Mouse (Mus musculus) embryo, embryonic 11 days (tissue): ENCODE data around the gene Ptprf.
A peak's percentile ranks its signal among the peaks of the same experiment; 100 is the strongest.

ENCODE experiments used
- DNase-seq: peaks from one replicate; pipeline ENCODE4 v3.0.0-alpha.2; 2015

Ptprf gene

DNA sequence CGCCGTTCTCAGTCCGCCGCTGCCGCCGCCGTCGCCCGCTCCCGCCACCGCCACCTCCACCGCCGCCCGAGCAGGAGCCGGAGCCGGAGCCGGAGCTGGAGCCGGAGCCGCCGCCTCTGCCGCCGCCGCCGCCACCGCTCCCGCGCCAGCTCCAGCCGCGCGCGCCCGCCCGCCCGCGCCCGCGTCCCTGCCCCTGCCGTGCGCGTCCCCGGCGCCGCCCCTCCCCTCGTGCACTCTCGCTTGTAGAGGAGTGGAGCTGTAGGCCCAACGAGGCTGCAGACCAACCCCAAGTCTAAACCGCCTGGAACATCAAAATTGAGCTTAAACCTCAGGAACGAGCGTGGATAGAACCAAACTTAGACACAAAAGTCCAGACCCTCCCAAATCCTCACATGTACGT, at the start of gene Ptprf:
Gene Ptprf (minus strand): TSS at position 175 of the 400 bp plus-strand sequence.
- DNase-seq, result peak; percentile 91

DNA sequence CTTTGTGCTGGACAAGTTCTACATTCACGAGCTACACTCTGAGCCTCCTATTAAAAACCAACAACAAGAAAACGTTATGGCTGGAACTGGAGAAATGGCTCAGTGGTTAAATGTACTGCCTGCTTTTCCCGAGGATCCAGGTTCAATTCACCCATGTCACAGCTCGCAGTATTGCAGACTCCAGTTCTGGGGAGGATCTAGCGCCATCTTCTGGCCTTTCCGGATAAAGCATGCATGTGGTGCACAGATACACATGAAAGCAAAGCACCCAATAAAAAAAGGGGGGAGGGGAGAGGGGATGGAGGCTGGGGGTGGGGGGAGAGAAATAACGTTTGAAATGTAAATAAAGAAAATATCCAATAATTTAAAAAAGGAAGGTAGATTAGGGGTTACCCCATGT, 45.5 kb upstream of the Ptprf start:
- DNase-seq, result peak; percentile 77

DNA sequence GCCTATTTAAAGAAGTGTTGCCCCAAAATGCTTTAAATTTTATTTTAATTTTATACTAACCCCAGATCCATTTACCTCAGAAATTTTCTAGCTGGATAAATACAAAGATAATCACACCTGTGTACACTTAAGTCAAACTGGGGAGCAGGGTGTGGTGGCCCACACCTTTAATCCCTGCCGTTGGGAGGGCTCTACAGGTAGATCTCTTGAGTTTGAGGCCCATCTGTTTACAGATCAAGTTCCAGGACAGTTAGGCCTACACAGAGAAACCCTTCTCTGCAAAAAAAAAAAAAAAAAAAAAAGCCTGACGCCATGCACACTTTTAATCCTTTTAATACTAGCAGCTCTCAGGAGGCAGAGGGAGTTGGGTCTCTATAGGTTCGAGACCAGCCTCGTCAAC, 44.8 kb upstream of the Ptprf start:
- DNase-seq, result no peak

DNA sequence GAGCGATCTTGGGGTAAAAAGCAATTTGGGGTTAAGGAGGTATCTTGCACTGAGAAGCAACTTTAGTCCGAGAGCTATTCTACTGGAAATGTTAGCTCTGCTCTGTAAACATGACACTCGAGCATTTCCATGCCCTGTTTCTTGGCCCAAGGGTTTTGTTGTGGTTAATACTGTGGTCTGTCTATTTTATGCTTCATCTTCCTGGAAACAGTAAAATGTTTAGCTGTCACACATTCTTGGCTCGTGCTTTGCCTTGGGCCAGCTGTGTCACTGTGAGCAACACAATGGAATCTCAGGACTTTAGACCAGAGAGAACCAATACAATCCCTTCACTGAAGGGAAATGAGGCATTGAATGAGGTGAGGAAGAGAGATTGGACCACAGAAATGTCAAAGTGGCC, 40.6 kb upstream of the Ptprf start:
- DNase-seq, result no peak

DNA sequence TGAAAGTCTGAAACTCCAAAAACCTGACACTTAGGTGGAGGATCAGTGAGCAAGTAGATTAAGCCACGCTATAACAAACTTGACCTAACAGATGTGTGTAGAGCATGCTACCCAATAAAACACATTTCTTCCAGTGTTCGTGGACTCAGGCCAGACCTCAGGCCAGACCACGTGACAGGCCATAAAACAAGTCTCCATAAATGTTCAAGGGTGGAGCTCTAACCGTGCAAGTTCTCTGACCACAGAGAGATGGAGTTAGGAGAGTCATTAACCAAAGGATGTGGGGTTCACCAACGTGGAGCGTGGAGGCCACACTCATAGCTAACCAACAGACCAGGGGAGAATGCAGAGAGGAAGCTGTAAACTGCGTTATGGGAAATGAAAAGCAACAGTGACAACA, 35.3 kb upstream of the Ptprf start:
- no peak for DNase-seq

DNA sequence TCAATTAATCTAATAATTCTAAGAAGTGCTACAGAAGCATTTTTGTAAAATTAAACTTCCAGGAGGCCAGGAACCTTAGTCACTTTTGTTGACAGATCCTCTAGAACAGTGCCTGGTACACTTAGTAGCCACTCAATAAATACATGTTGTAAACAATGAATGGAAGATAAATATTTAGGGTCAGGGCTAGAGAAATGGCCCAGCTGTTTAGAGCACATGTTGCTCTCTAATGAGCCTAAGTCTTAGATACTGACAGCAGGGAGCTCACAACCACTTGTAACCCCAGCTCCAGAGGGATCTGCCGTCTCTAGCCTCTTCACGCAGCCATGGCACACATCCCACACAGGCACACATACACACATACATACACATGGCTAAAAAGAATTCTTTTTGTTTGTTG, 29.4 kb upstream of the Ptprf start:
- DNase-seq, result no peak

DNA sequence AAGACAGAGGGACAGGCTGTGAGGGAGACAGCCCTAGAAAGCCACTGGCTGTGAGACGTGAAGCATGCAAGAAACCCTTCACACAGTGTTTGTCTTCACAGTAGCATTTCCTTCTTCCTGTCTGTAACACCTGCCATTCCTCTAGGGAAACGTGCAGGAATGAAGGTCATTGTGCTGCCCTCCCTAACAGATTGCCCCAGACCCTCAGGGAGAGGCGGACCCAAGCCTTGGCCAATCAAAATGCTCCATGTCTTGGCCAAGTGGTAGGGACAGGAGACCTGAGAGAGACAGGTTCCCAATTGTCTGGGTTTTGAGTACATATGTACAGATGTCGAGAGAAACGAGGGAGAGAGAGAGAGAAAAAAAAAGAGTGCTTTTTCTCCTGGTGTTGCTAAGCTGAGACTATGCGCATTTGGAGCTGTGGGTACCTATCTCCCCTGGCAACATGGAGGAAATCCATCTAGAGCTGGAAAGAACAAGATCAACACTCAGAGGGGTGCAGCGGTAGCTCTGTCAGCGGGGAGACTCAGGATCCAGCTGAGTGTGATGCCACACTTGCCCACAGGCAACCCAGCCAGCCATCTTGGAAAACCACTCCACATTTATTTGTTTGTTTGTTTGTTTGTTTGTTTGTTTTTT, 28.6 kb upstream of the Ptprf start:
- DNase-seq, result peak; percentile 35

DNA sequence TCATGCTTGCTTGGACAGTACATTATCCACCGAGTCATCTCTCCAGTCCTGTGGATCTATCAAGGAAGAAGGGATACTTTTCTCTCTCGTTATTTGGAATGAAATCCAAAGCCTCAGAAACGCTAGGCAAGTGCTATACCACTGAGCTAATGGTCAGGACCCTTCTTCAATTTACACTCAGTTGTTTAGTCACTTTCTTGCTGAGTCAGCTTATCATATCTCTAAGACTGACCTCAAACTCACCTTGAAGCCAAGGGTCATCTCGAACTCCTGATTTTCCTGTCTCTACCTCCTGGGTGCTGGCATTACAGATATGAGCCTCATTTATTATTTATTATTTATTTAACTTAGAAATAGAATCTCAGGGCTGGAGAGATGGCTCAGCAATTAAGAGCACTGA, 25.5 kb upstream of the Ptprf start:
- DNase-seq, result no peak

DNA sequence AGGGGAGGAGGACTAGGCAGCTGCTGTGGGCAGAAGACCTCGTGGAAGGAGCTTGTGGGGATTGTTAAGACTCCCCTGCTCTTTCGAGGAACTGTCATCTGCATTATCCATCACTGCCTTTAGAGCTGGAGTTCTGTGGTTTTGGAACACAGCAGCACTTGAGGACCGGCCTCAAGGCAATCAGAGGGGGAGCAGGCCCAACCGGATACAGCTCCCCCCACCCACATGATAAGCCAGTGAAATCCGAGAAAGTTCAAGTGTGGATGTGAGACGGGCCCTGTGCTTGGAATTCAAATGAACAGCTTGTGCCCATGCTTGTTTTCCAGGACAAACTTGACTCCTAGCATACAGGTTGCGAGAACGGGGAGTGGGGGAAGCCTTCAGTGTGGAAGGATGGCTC, 24.1 kb upstream of the Ptprf start:
- DNase-seq, result peak; percentile 28

DNA sequence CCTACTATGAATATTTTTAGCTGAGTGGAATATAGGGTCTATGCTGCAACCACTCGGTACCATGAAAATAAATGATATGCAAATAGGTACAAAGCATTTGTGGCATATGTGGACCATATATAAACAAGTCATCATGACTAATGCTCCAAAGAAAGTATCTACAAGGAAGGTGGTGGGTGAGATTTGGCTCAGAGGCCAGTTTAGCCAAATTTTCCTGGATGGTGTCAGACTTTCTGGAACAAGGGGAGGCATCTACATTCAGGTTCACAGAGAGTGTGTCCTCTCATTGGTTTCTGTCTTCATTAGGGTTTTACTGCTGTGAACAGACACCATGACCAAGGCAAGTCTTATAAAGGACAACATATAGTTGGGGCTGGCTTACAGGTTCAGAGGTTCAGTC, 19.3 kb upstream of the Ptprf start:
- DNase-seq, result no peak

DNA sequence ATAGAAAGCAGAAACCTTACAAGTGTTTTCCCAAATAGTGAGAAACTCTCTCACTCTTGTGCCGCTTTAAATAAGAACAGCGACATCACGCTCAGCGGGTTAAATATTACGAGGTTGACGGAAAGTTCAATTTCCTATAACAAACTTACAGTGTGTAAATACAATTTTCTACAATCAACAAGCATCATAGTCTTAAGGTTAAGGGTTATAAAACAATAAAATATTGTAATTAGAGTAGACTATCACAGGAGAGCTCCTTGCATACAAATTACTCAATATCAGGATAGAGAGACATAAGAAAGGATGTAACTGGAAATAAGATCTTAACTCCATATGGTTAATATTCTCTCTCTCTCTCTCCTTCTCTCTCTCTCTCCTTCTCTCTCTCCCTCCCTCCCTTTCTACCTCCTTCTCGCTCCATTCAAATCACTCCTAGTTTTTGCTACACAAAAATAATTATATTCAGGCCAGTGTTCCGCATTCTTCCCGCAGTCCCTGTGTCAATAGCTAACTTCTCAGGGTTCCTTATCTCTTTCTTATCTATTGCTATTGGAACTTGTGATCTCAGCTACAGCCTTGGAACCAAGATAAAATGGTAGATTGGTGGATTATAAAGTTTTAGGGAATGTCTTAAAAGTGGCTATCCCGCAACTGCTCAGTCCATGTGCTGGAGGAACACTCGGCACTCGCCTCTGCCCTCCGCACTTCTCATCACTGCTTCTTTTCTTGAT, 16.5 kb upstream of the Ptprf start:
- no peak for DNase-seq

DNA sequence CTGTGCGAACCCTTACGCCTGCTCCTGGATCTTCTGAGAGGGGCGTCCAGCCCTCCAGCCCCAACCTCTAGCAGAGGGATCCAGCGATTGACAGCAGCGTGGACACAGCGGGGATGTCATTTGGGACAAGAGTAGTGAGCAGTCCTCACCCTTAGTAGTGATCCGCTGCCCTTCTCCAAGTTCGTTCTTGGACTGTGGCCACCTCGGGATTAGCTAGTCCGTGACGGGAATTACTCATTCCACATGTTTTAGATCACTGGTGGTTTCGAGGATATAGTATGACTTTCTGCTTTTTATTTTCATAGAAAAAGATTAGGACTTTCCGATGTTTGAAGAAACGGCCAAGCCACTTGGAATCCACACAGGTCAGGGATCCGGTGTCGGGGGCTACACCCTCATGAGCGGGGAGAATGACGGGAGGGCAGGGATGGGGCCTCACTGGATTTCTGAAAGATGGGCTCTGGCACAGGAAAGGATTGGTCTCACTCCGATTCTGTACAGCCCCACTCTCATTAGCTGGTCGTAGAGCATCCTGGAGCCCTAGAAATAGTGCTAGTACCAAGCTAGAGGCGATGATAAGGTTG, 15.0 kb upstream of the Ptprf start:
- DNase-seq, result no peak

DNA sequence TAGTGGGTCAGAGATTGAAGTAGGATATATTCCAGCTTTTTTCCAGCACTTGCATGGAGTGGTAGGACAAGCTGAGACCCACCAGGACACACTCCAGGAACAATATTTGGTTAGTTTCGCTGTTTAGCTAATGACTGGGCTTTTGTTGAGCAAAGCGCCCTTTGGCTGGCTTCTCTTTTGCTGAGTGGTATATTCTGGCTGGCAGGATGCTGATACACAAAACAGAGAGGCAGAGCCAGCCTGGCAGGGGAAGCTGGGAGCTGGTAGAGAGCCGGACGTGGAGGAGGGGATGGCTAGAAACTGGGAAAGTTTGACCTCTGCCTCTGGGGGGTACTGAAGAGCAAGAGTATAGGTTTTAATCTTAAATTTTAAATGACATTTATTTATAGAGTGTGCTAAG, 13.8 kb upstream of the Ptprf start:
- no peak for DNase-seq

DNA sequence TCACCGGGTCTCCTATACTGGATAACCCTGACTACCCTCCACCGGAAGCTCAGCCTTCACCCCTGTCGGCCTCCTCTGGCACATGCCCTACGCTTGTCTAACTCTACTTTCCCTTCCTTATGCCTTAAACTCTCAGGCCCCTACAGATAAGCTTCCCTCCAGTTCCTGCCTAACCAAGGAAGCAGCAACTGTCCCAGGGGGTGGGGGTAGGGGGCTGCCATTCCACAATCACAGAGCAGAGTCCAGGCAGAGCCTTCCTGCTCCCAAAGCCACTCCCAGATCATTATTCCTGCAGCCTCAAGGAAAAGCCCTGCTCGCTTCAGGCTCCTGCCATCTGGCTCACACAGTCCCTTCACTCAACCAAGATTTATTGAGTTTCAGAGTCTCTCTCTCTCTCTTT, 6.6 kb upstream of the Ptprf start:
- peak; percentile 67 for DNase-seq

DNA sequence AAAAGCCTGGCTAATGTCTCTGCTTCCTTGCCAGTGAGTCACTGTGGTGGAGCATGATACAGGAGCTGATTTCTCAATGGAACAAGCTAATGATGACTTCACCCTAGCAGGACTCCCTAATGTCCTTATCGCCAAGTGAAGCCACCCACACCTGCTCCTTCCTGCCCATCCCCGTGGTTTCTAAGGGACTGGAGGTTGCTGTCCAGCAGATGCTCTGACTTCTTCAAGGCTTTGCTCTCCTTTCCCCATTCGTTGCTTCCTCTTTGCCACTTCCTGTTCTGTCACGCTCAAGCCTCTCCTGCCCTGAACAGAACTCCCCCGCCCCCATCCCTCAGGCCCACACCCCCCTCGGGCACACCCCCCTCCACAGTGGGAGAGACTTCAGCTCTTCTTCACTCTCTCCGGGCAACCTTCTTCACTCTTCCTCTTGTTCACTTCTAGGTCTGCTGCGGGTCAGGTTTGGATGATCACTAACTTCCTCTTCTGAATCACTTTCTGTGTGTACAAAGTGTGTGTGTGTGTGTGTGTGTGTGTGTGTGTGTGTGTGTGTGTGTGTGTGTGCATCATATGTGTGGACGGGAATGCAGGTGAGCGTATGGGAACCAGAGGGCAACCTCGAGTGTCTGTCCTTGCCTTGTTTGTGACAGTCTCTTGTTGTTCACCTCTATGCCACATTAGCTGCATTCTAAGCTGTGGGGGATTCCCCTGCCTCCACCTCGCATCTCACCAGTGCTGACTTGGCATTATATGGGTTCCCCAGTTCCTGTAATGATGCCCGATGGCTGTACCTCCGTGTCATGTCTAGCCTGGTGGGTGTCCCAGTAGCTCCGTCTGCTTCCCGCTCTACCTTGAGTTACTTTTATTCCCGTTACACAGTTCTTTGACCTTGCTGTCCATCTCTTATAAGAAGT, 4.7 kb upstream of the Ptprf start:
- no peak for DNase-seq

DNA sequence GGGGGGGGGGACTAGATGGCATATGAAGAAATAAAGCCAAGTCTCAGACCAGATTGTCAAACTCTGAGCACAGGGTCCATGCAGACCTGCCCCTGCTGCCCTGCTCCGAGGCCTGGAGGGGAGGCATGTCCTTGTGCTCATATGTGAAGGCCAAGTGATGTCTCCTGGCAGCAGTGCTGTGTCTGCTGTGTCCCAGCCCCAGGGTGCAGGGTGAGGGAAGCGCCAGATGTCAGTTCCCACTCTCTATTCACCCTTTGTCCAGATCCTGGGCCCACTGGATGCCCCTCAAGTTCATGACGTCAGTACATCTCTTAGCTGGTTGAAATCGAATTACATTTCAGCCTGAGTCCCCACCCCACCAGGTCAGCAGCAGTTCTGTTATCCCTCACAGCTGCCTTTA, 3.6 kb upstream of the Ptprf start:
- no peak for DNase-seq

DNA sequence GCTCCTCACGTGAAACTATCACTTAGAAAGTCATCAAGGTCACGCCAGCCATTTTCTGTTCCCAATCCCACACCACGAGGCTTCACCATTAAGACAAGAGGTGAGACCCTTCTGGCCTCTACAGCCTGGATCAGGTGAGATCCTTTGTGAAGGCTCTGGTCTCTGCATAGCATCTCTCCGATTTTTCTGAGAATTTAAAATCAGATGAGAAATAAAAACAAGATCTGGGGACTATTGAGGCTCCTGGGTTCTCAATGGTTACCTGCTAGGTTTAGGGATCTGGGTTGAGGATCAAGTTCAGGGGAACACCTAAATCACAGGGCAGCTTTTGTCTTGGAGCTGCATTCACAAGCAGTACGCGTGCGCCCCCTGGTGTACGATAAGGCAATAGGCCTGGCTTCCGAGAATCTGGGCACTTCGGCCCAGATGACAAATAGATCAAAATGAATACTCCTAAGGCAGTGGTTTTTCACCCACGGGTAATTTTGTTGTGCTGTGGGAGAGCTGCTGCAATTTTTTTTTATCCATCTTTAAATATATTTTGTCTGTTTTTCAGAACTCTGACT, 1.6 kb upstream of the Ptprf start:
- peak; percentile 90 for DNase-seq

DNA sequence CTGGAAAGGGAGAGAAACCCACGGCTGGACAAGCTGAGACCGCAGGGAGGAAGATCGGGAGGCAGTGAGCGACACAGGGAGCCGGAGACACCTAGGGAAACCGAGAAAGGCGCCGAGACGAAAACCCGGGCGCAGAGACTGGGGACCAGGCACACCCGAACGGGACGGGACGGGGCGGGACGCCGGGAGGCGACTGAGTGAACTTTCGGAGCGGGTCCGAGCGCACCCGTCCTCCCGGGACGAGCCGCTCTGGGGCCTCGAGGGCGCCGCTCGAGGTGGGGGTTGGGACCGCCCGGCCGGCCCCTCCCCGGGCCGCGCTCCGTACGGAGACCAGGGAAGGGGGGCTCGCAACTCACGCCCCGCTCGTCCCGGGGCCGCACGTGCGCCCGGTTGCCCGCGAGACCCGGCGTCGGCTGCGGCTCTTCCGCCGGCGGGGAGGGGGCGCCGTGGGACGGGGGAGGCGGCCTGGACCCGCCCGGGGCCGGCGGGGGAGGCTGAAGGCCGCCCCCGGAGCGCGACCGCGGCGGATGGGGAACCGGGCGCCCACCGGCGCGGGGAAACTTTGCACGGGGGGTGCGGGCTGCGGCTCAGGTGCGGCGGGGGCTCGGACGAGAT, 682 bp downstream of the Ptprf start:
- DNase-seq, result peak; percentile 71

DNA sequence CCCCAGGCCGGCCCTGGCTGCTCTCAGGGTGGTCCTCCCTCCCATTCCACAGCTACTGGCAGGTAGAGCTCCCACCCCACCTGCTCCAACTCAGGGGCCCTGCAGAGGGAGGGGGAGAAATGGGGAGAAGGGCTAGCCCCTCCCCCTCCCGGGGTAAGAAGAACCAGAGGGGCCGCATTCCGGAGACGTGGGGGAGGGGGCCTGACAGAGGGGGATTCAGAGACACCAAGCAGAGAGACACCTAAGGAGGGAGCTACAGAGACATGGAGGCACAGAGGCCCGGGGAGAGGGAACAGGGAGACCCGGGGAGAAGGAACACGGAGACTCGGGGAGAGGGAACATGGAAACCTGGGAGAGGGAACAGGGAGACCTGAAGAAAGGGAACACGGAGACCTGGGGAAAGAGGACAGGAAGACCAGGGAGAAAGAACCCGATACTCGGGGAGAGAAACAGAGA, 1.2 kb downstream of the Ptprf start:
- peak; percentile 73 for DNase-seq

DNA sequence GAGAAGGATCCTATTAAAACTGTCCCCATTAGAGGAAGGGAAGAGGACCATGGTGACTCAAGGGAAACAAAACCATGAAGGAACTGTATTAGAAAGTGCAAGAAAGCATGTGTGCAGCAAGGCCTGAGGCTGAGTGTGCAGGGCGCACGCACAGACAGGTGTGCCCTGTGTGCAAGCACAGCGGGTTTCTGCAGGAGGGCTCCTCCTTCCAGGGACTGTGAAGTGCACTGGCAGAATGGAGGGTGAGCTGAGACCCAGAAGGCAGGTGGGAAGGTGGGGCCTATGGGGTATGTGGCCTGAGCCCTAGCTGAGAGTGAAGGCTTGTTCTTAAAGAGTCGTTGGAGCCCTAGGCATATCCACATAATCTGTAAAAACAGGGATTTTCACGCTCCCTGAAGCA, 1.9 kb downstream of the Ptprf start:
- DNase-seq, result no peak

DNA sequence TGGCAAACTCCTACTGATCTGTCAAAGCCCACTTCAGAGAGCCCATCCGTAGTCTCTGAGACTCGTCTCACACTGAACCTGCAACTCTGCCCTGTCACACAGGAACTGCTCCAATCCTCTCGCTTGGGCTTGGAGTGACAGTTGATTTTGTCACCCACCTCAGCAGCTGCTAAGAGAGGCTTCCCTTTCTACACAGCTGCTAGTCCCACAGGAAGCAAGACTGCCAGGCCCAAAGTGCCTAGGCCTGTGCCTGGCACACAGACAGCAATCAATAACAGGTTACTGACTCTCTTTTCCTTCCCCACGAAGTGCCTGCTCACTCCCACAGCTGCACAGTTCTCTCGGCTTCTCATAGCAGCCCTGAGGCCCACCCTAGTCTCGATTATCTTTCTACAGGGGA, 2.7 kb downstream of the Ptprf start:
- DNase-seq, result no peak

DNA sequence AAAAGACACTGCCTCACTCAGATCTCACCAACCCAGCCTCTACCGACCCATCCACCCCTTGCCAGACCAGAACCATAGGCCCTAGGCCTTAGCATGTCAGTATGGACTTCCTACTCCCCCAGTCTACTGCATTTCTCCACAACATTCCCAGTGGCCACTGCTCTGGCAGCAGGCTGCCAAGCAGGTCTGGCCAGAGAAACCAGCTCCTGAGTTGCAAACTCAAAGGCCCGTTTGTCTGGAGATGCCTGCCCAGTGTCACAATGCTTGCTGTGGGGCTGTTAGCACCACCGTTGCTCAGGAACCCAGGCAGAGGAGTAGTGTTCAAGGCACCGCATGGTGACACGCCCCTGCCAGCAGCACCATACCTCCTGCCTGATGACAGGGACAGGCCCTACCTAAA, 5.0 kb downstream of the Ptprf start:
- DNase-seq, result no peak

DNA sequence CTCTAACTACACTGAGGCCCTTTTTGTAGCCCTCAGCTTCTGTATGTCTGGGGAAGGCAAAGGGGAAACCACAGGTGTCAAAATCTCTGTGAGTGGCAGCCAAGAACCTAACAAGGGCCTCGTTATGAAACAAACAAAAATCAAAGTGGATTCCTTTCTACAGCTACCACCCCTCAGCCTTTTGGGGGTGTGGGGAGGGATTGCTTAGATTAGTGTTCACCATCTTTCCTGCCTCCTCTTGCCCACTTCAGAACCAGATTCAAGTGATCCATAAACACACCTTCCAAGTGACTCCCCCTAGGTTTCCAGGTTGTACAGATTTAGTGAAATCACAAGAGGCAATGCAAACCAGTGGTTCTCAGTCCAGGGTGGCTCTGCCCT, 9.0 kb downstream of the Ptprf start:
- no peak for DNase-seq
